Mouse (Mus musculus): ENCODE results near the gene Gpr34. TPM values are rescaled to one million over a fixed set of nuclear protein-coding genes. Genes with fewer than 3 reads are reported as not detected.

Gpr34 gene
- polyA plus RNA-seq, 1 experiment from 2014 or later = 2.7 TPM

DNA sequence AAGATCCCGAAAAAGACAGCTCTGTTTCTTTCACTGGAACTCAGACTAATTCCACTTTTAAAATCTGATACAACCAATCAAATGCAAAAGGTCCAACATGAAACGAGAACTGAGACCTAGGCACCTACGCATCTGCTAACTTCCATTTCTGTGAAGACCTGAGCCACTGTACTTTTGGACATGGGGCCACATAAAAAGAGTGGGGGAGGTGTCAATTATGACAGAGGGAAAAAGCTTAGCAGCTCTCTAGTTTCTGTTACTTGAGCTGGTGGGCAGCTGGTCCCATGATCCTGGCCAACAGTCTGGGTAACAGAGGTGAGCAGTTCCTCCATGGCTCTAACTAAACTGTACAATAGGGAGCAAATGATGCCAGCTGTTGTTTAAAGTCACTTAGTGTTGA, 41.1 kb downstream of the Gpr34 start:
- no peak for ATAC-seq (ENCODE audit: insufficient number of reproducible peaks, low FRiP score, low TSS enrichment, low read depth)
- no peak overlapping the region for H3K4me2 ChIP-seq (replicated peaks)
- H3K9me3 ChIP-seq (replicated peaks) = no peaks in the 10 kb centered on the region
- H3K27me3 ChIP-seq = no peaks in the 10 kb centered on the region
- H3K36me3 ChIP-seq = no peaks in the 10 kb centered on the region
- no peak overlapping the region for H3K4me3 ChIP-seq (replicated peaks)
- WGBS = 78% methylated on average over 3 of the region's 3 CpGs
- H3K4me1 ChIP-seq = no peaks in the 10 kb centered on the region
- H3K9ac ChIP-seq = no peak overlapping the region
- no peak overlapping the region for H3K27ac ChIP-seq (replicated peaks)

DNA sequence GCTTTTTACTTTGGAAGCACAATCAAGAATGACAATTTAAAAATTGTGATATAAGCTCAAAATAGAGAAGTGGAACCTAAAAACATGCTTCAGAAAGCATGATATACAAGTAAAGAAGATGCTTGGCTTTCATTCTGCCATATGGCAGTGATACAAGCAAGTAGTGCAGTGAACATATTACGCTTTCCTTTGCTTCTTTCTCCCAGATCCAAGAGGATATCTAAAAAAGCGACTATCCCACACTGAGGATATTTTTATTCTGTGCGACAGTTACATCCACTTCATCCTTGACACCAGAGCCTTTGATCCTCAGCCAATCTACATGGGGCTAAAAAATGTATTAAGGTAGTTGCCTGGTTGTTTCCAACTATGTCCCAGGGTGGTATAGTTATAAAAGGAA, 49.9 kb downstream of the Gpr34 start:
- Histone ChIP-seq H3K36me3 (no peaks in the 10 kb centered on the region), H3K27ac (replicated peaks) (no peak overlapping the region), H3K4me2 (replicated peaks) (no peak overlapping the region), H3K9ac (no peak overlapping the region), H3K27me3 (no peaks in the 10 kb centered on the region), H3K4me3 (replicated peaks) (no peak overlapping the region), H3K9me3 (replicated peaks) (no peaks in the 10 kb centered on the region), H3K4me1 (no peaks in the 10 kb centered on the region)
- no peak for ATAC-seq (ENCODE audit: insufficient number of reproducible peaks, low FRiP score, low TSS enrichment, low read depth)
- 81% methylated on average over 3 of the region's 3 CpGs for WGBS

DNA sequence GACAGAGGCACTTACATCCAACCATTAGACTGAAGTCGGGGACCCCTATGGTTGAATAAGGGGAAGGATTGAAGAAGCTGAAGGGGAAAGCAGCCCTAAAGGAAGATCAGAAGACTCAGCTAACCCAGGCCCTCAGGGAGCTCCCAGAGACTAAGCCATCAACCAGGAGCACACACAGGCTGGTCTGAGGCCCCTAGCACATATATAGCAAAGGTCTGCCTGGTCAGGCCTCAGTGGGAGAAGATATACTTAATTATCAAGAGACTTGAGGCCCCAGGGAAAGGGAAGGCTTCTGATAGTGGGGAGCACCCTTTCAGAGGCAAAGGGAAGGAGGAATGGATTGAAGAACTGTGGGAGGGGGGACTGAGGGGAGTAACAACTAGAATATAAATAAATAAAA, 54.7 kb downstream of the Gpr34 start:
- H3K4me2 ChIP-seq (replicated peaks) = no peak overlapping the region
- H3K27me3 ChIP-seq = no peaks in the 10 kb centered on the region
- H3K27ac ChIP-seq (replicated peaks) = no peak overlapping the region
- ATAC-seq (ENCODE audit: insufficient number of reproducible peaks, low FRiP score, low TSS enrichment, low read depth) = no peak
- H3K4me3 ChIP-seq (replicated peaks) = no peak overlapping the region
- 94% methylated on average over 1 of the region's 1 CpGs for WGBS
- H3K9ac ChIP-seq = no peak overlapping the region
- no peaks in the 10 kb centered on the region for H3K4me1 ChIP-seq
- no peaks in the 10 kb centered on the region for H3K9me3 ChIP-seq (replicated peaks)
- H3K36me3 ChIP-seq = no peaks in the 10 kb centered on the region

DNA sequence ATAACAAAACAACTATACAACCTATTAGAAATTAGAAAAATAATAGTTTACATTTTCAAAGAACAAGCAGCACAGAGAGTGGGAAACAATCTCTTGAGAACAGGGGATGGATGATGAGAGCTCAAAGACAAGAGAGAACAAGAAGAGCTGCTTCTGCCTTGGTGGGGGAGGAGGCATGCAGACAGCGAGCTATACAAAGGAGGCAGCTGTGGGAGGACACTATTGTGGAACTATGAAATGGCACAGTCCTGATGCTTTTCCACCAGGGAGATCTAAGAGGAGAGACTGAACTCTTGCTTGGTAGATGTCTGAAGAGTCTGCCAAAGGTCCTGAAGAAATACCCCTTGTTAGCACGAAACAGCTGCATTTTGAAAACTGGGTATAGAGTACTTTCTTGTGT, 56.5 kb downstream of the Gpr34 start:
- Histone ChIP-seq H3K4me3 (replicated peaks) (no peak overlapping the region), H3K36me3 (no peaks in the 10 kb centered on the region), H3K9me3 (replicated peaks) (no peaks in the 10 kb centered on the region), H3K27me3 (no peaks in the 10 kb centered on the region), H3K27ac (replicated peaks) (no peak overlapping the region), H3K9ac (no peak overlapping the region), H3K4me2 (replicated peaks) (no peak overlapping the region), H3K4me1 (no peaks in the 10 kb centered on the region)
- no peak for ATAC-seq (ENCODE audit: insufficient number of reproducible peaks, low FRiP score, low TSS enrichment, low read depth)
- 67% methylated on average over 2 of the region's 2 CpGs for WGBS

Small RNA genes within 50 kb of the gene (microRNA-seq; reads per million reads assigned to microRNA genes)
- gene Gm25246 (ENCODE audit: borderline number of aligned reads) = not detected

Other genes starting within 250 kb of the Gpr34 start
- 0.07 and 0.08 TPM in 2 replicates for gene Nyx, start 166.0 kb upstream of the Gpr34 start, polyA plus RNA-seq (2015; fragmentation: Nextera tagmentation; extraction: Ambion mirVana)
- gene Gpr82, start 29.3 kb downstream of the Gpr34 start, polyA plus RNA-seq (2015; fragmentation: Nextera tagmentation; extraction: Ambion mirVana) = 0.39 and 0.41 TPM in 2 replicates
- gene Cask, start 219.3 kb downstream of the Gpr34 start, polyA plus RNA-seq (2015; fragmentation: Nextera tagmentation; extraction: Ambion mirVana) = 16.6 and 17.1 TPM in 2 replicates